Mouse (Mus musculus): Measurements from ENCODE around the gene Chaf1a. TPM values are rescaled to one million over a fixed set of nuclear protein-coding genes. Genes with fewer than 3 reads are reported as not detected.

Gene Chaf1a
- polyA plus RNA-seq, 1 experiment from 2014 or later: 21.7 TPM

- Histone ChIP-seq H3K4me3 (replicated peaks) (peak overlapping the region; percentile 98), H3K27ac (0 out of 2 replicates have a peak overlapping the region, but pooled peaks have one; percentile 92), H3K9ac (peak overlapping the region; percentile 83; the same call in 1 of the 2 replicates), H3K9me3 (no peaks in the 10 kb centered on the region), H3K4me2 (peak overlapping the region; percentile 100), H3K36me3 (peaks cover 17% of the 10 kb centered on the region; the same call in 1 of the 2 replicates), H3K4me1 (peaks cover 22% of the 10 kb centered on the region), H3K27me3 (replicated peaks) (no peaks in the 10 kb centered on the region)
- WGBS: 41% methylated on average over 2 of the region's 2 CpGs
- no peak for ATAC-seq (ENCODE audit: insufficient read depth, low FRiP score, low read depth)
Measured at GRCm38 (mm10) chr17:56009962-56010240, 30.3 kb upstream of the Chaf1a start.

- peak overlapping the region; percentile 100 for H3K4me2 ChIP-seq
- WGBS: 67% methylated on average over 14 of the region's 14 CpGs
- peaks cover 20% of the 10 kb centered on the region for H3K36me3 ChIP-seq
- peak overlapping the region; percentile 83; the same call in 1 of the 2 replicates for H3K9ac ChIP-seq
- no peak for ATAC-seq (ENCODE audit: insufficient read depth, low FRiP score, low read depth)
- no peak overlapping the region for H3K27ac ChIP-seq
- H3K9me3 ChIP-seq: no peaks in the 10 kb centered on the region
- peaks cover 22% of the 10 kb centered on the region for H3K4me1 ChIP-seq
- H3K4me3 ChIP-seq (replicated peaks): peak overlapping the region; percentile 98
- H3K27me3 ChIP-seq (replicated peaks): no peaks in the 10 kb centered on the region
Measured at GRCm38 (mm10) chr17:56010255-56010654, 30.0 kb upstream of the Chaf1a start.

GRCm38 (mm10) chr17:56010681-56011080, 29.6 kb upstream of the Chaf1a start:
- Histone ChIP-seq H3K9me3 (no peaks in the 10 kb centered on the region), H3K27me3 (replicated peaks) (no peaks in the 10 kb centered on the region), H3K4me3 (replicated peaks) (peak overlapping the region; percentile 98), H3K4me2 (peak overlapping the region; percentile 100), H3K27ac (no peak overlapping the region), H3K36me3 (peaks cover 24% of the 10 kb centered on the region), H3K9ac (no peak overlapping the region), H3K4me1 (peaks cover 22% of the 10 kb centered on the region)
- no peak for ATAC-seq (ENCODE audit: insufficient read depth, low FRiP score, low read depth)
- WGBS: 9% methylated on average over 9 of the region's 9 CpGs

GRCm38 (mm10) chr17:56011441-56011840, 28.8 kb upstream of the Chaf1a start:
- Histone ChIP-seq H3K4me1 (peaks cover 22% of the 10 kb centered on the region), H3K27me3 (replicated peaks) (no peaks in the 10 kb centered on the region), H3K36me3 (peaks cover 32% of the 10 kb centered on the region), H3K27ac (no peak overlapping the region), H3K9me3 (no peaks in the 10 kb centered on the region), H3K9ac (no peak overlapping the region), H3K4me3 (replicated peaks) (no peak overlapping the region), H3K4me2 (no peak overlapping the region)
- 85% methylated on average over 7 of the region's 7 CpGs for WGBS
- no peak for ATAC-seq (ENCODE audit: insufficient read depth, low FRiP score, low read depth)

GRCm38 (mm10) chr17:56015293-56015692, 24.9 kb upstream of the Chaf1a start:
- WGBS: 92% methylated on average over 9 of the region's 9 CpGs
- H3K4me3 ChIP-seq (replicated peaks): no peak overlapping the region

GRCm38 (mm10) chr17:56016382-56016781, 23.9 kb upstream of the Chaf1a start:
- ATAC-seq (ENCODE audit: insufficient read depth, low FRiP score, low read depth): no peak
- 88% methylated on average over 8 of the region's 8 CpGs for WGBS
- peaks cover 59% of the 10 kb centered on the region for H3K36me3 ChIP-seq

More at GRCm38 (mm10) chr17:56015293-56015692, 24.9 kb upstream of the Chaf1a start:
- Histone ChIP-seq H3K36me3 (peaks cover 61% of the 10 kb centered on the region), H3K9me3 (no peaks in the 10 kb centered on the region), H3K9ac (no peak overlapping the region), H3K27me3 (replicated peaks) (no peaks in the 10 kb centered on the region), H3K4me2 (no peak overlapping the region), H3K4me1 (peaks cover 4% of the 10 kb centered on the region), H3K27ac (no peak overlapping the region)
- no peak for ATAC-seq (ENCODE audit: insufficient read depth, low FRiP score, low read depth)

GRCm38 (mm10) chr17:56016793-56017785, 23.1 kb upstream of the Chaf1a start:
- 81% methylated on average over 15 of the region's 15 CpGs for WGBS
- no peak for ATAC-seq (ENCODE audit: insufficient read depth, low FRiP score, low read depth)

More at GRCm38 (mm10) chr17:56016382-56016781, 23.9 kb upstream of the Chaf1a start:
- Histone ChIP-seq H3K4me2 (no peak overlapping the region), H3K9ac (no peak overlapping the region), H3K27me3 (replicated peaks) (no peaks in the 10 kb centered on the region), H3K4me1 (no peaks in the 10 kb centered on the region), H3K9me3 (no peaks in the 10 kb centered on the region), H3K27ac (no peak overlapping the region), H3K4me3 (replicated peaks) (no peak overlapping the region)

GRCm38 (mm10) chr17:56017848-56018247, 22.4 kb upstream of the Chaf1a start:
- H3K4me3 ChIP-seq (replicated peaks): no peak overlapping the region
- peaks cover 47% of the 10 kb centered on the region for H3K36me3 ChIP-seq
- ATAC-seq (ENCODE audit: insufficient read depth, low FRiP score, low read depth): no peak
- H3K9me3 ChIP-seq: no peaks in the 10 kb centered on the region
- H3K27me3 ChIP-seq (replicated peaks): no peaks in the 10 kb centered on the region
- WGBS: 89% methylated on average over 7 of the region's 7 CpGs
- no peak overlapping the region for H3K27ac ChIP-seq
- no peak overlapping the region for H3K9ac ChIP-seq
- H3K4me1 ChIP-seq: 0 out of 2 replicates have a peak, but pooled peaks cover 6% of the 10 kb centered on the region
- H3K4me2 ChIP-seq: no peak overlapping the region

More at GRCm38 (mm10) chr17:56016793-56017785, 23.1 kb upstream of the Chaf1a start:
- Histone ChIP-seq H3K4me2 (no peak overlapping the region), H3K27me3 (replicated peaks) (no peaks in the 10 kb centered on the region), H3K4me3 (replicated peaks) (no peak overlapping the region), H3K27ac (no peak overlapping the region), H3K9ac (no peak overlapping the region), H3K4me1 (no peaks in the 10 kb centered on the region), H3K9me3 (no peaks in the 10 kb centered on the region), H3K36me3 (peaks cover 52% of the 10 kb centered on the region)

- Histone ChIP-seq H3K27me3 (replicated peaks) (no peaks in the 10 kb centered on the region), H3K9me3 (no peaks in the 10 kb centered on the region), H3K36me3 (peaks cover 47% of the 10 kb centered on the region), H3K4me3 (replicated peaks) (no peak overlapping the region), H3K4me1 (0 out of 2 replicates have a peak, but pooled peaks cover 8% of the 10 kb centered on the region), H3K9ac (no peak overlapping the region), H3K4me2 (no peak overlapping the region), H3K27ac (no peak overlapping the region)
- WGBS: 68% methylated on average over 20 of the region's 20 CpGs
- ATAC-seq (ENCODE audit: insufficient read depth, low FRiP score, low read depth): peak; percentile 14; the same call in 1 of the 2 replicates
Measured at GRCm38 (mm10) chr17:56018347-56019131, 21.7 kb upstream of the Chaf1a start.

- Histone ChIP-seq H3K4me3 (replicated peaks) (no peak overlapping the region), H3K9me3 (no peaks in the 10 kb centered on the region), H3K4me1 (0 out of 2 replicates have a peak, but pooled peaks cover 8% of the 10 kb centered on the region), H3K27me3 (replicated peaks) (no peaks in the 10 kb centered on the region), H3K4me2 (no peak overlapping the region), H3K27ac (no peak overlapping the region), H3K9ac (no peak overlapping the region), H3K36me3 (peaks cover 38% of the 10 kb centered on the region)
- WGBS: 87% methylated on average over 6 of the region's 6 CpGs
- no peak for ATAC-seq (ENCODE audit: insufficient read depth, low FRiP score, low read depth)
Measured at GRCm38 (mm10) chr17:56020400-56021084, 19.7 kb upstream of the Chaf1a start.

GRCm38 (mm10) chr17:56021161-56021910, 18.9 kb upstream of the Chaf1a start:
- Histone ChIP-seq H3K9ac (no peak overlapping the region), H3K27me3 (replicated peaks) (no peaks in the 10 kb centered on the region), H3K27ac (no peak overlapping the region), H3K9me3 (no peaks in the 10 kb centered on the region), H3K4me3 (replicated peaks) (no peak overlapping the region), H3K36me3 (peaks cover 31% of the 10 kb centered on the region), H3K4me1 (0 out of 2 replicates have a peak, but pooled peaks cover 8% of the 10 kb centered on the region), H3K4me2 (no peak overlapping the region)
- ATAC-seq (ENCODE audit: insufficient read depth, low FRiP score, low read depth): no peak
- WGBS: 77% methylated on average over 4 of the region's 4 CpGs
